Mouse (Mus musculus): ENCODE data around the gene Chn2. TPM values are rescaled to one million over a fixed set of nuclear protein-coding genes. Genes with fewer than 3 reads are reported as not detected.

Chn2 gene
- polyA plus RNA-seq, 1 experiment from 2014 or later, result 6.2 TPM

DNA sequence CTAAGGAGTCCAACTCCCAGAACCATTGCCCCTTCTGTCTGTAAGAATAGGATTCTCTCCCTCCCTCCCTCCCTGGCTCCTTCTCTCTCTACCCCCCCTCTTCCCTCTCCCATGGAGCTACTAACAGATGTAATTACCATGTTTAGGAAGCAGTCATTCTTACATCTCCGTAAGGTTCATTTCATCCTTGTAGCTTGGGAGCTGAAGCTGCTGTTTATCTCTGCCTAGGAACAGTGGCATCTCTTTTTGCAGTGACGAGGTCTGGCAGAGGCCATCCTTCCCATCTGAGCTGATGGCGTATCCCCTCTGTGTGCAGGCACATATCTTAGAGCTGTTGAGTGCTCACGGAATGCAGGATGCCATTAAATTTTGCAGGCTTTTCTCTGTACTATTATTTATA, 35.1 kb downstream of the Chn2 start:
- no peak overlapping the region for H3K4me2 ChIP-seq
- ATAC-seq (replicated peaks; ENCODE audit: insufficient number of reproducible peaks, low FRiP score, low TSS enrichment), result no peak
- peaks cover 4% of the 10 kb centered on the region for H3K4me1 ChIP-seq (ENCODE audit: control insufficient read depth, insufficient read depth, low read length)
- no peaks in the 10 kb centered on the region for H3K27me3 ChIP-seq (ENCODE audit: control insufficient read depth, insufficient read depth, low read length)
- WGBS (ENCODE audit: insufficient replicate concordance), result 54% methylated on average over 4 of the region's 4 CpGs
- H3K27ac ChIP-seq (ENCODE audit: low read depth, low read length), result no peak overlapping the region
- H3K9me3 ChIP-seq (replicated peaks; ENCODE audit: control insufficient read depth, low read length), result no peaks in the 10 kb centered on the region
- H3K36me3 ChIP-seq (ENCODE audit: control insufficient read depth, insufficient read depth, low read length), result no peaks in the 10 kb centered on the region
- no peak overlapping the region for H3K9ac ChIP-seq (ENCODE audit: low read depth, low read length)
- H3K4me3 ChIP-seq (ENCODE audit: low read depth, low read length), result no peak overlapping the region

DNA sequence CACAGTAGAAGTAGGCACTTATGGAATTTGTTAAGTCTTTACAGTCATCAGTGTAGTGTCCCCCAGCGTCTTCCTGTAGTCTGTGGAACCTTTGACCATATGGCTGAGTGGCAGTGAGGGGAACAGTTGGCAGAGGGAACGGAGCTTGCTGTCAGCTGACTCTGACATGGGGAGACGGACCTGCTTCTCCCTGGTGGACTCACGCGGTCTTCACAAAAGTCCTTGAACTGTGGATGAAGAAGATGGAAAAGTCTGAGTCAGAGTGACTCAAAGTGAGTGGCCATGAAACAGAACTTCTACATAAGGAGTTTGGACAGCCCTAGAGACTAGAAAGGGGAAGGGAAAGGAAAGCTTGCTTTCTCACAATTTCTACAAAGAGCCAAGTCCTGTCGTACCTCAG, 36.1 kb downstream of the Chn2 start:
- H3K36me3 ChIP-seq (ENCODE audit: control insufficient read depth, insufficient read depth, low read length), result no peaks in the 10 kb centered on the region
- no peak overlapping the region for H3K4me3 ChIP-seq (ENCODE audit: low read depth, low read length)
- H3K4me1 ChIP-seq (ENCODE audit: control insufficient read depth, insufficient read depth, low read length), result peaks cover 4% of the 10 kb centered on the region
- no peak overlapping the region for H3K4me2 ChIP-seq
- no peaks in the 10 kb centered on the region for H3K27me3 ChIP-seq (ENCODE audit: control insufficient read depth, insufficient read depth, low read length)
- no peak for ATAC-seq (replicated peaks; ENCODE audit: insufficient number of reproducible peaks, low FRiP score, low TSS enrichment)
- H3K27ac ChIP-seq (ENCODE audit: low read depth, low read length), result no peak overlapping the region
- 80% methylated on average over 6 of the region's 6 CpGs for WGBS (ENCODE audit: insufficient replicate concordance)
- no peaks in the 10 kb centered on the region for H3K9me3 ChIP-seq (replicated peaks; ENCODE audit: control insufficient read depth, low read length)
- no peak overlapping the region for H3K9ac ChIP-seq (ENCODE audit: low read depth, low read length)

DNA sequence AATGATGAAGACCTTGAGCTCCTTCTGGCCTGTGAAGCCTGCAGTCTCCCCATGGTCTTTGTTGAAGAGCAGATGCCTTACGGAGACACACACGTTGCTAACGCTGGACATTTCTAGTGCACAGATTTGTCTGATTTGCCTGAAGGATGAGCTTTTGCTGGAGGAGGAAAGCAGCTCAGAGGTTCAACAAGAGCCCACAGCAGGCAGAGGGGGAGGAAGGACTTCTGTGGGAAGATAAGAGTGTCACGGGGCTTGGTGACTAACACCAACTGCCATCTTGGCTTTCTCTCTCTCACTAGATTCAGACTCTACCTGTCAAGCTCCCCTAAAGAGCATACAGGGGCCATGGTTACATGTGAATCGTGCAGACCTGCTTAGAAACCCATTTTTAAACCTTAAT, 37.3 kb downstream of the Chn2 start:
- Histone ChIP-seq H3K9ac (ENCODE audit: low read depth, low read length) (no peak overlapping the region), H3K4me1 (ENCODE audit: control insufficient read depth, insufficient read depth, low read length) (no peaks in the 10 kb centered on the region; the same call in 1 of the 2 replicates), H3K27ac (ENCODE audit: low read depth, low read length) (no peak overlapping the region), H3K36me3 (ENCODE audit: control insufficient read depth, insufficient read depth, low read length) (no peaks in the 10 kb centered on the region), H3K9me3 (replicated peaks; ENCODE audit: control insufficient read depth, low read length) (no peaks in the 10 kb centered on the region), H3K4me2 (no peak overlapping the region), H3K4me3 (ENCODE audit: low read depth, low read length) (no peak overlapping the region), H3K27me3 (ENCODE audit: control insufficient read depth, insufficient read depth, low read length) (no peaks in the 10 kb centered on the region)
- 80% methylated on average over 5 of the region's 5 CpGs for WGBS (ENCODE audit: insufficient replicate concordance)
- ATAC-seq (replicated peaks; ENCODE audit: insufficient number of reproducible peaks, low FRiP score, low TSS enrichment), result no peak

DNA sequence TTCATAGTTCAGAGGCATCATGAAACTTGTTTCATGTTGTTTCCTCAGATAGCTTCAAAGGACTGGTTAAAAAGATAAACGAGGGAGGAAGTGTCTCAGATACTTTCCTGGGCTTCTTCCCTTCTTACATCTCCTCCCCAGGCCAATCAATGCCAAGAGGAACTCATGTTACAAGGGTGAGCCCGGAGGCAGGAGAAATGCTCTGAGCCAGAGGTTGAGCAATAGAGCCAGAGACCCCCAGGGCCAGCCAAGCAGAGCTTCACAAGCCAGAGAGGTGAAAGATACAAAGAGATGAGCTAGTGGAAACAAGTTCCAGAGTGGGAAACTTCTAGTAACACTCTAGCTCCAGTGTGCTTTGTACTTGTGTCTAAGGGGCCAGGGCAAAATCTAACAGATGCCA, 38.9 kb downstream of the Chn2 start:
- no peak for ATAC-seq (replicated peaks; ENCODE audit: insufficient number of reproducible peaks, low FRiP score, low TSS enrichment)
- Histone ChIP-seq H3K4me2 (no peak overlapping the region), H3K4me1 (ENCODE audit: control insufficient read depth, insufficient read depth, low read length) (no peaks in the 10 kb centered on the region; the same call in 1 of the 2 replicates), H3K9me3 (replicated peaks; ENCODE audit: control insufficient read depth, low read length) (no peaks in the 10 kb centered on the region), H3K9ac (ENCODE audit: low read depth, low read length) (no peak overlapping the region), H3K36me3 (ENCODE audit: control insufficient read depth, insufficient read depth, low read length) (no peaks in the 10 kb centered on the region), H3K27ac (ENCODE audit: low read depth, low read length) (no peak overlapping the region), H3K4me3 (ENCODE audit: low read depth, low read length) (no peak overlapping the region), H3K27me3 (ENCODE audit: control insufficient read depth, insufficient read depth, low read length) (no peaks in the 10 kb centered on the region)
- 40% methylated on average over 2 of the region's 2 CpGs for WGBS (ENCODE audit: insufficient replicate concordance)

DNA sequence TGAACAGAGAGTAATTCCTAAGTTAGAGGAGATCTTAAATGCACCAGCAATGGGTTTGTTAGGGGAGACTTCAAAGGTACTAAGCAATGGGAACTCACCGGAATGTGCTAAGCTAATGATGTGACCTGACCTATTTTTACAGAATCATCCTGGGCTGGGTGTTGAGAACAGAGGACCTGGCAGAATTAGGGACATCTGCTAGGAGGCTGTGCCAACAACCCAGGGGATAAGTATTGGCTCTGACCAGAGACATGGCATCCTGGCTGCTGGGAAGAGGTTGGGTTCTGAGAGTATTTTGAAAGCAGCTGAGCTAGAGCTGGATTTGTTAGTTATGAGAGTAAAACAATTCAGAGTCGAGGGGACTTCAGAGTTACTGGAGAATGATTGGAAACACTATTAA, 40.5 kb downstream of the Chn2 start:
- Histone ChIP-seq H3K4me1 (ENCODE audit: control insufficient read depth, insufficient read depth, low read length) (peaks cover 3% of the 10 kb centered on the region; the same call in 1 of the 2 replicates), H3K4me3 (ENCODE audit: low read depth, low read length) (no peak overlapping the region), H3K9me3 (replicated peaks; ENCODE audit: control insufficient read depth, low read length) (no peaks in the 10 kb centered on the region), H3K4me2 (no peak overlapping the region), H3K27ac (ENCODE audit: low read depth, low read length) (no peak overlapping the region), H3K36me3 (ENCODE audit: control insufficient read depth, insufficient read depth, low read length) (no peaks in the 10 kb centered on the region), H3K9ac (ENCODE audit: low read depth, low read length) (no peak overlapping the region), H3K27me3 (ENCODE audit: control insufficient read depth, insufficient read depth, low read length) (no peaks in the 10 kb centered on the region)
- no peak for ATAC-seq (replicated peaks; ENCODE audit: insufficient number of reproducible peaks, low FRiP score, low TSS enrichment)
- 75% methylated on average over 2 of the region's 2 CpGs for WGBS (ENCODE audit: insufficient replicate concordance)

DNA sequence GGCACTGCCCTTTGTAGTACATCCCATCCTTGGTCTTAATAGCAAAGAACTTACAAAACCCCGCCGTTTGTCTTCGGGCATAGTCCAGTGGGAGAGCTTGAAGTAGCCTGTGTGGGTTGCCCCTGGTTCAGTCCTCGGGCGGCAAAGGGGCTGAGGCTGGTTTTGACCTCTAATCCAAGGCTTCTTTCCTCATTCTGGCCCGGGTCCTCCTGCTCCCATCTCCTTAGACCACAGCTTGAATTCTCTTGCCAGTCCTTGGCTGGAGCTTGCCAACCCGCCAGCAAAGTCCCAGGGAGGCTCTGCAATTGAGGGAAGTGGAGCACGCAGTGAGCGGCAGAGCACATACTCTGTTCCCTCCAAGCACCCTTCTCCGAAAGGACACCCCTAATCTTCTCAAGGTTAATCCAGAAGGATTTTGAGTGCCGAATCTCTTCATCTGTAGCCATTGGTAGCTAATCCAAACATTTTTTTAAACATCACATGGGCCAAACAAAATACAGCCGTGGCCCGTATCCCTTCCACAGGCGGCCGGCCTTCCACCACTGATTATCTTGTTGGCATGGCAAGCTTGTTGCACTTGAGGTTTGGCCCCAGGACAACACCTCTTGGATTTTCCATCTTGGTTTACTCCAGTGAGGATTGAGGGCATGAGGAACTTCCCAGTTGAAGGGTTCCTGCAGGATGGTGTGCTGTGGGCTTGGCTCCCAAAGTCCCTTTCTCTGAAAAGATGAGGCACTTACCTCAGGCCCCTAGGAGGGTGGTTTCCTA, 41.3 kb downstream of the Chn2 start:
- H3K4me3 ChIP-seq (ENCODE audit: low read depth, low read length), result no peak overlapping the region
- no peaks in the 10 kb centered on the region for H3K36me3 ChIP-seq (ENCODE audit: control insufficient read depth, insufficient read depth, low read length)
- WGBS (ENCODE audit: insufficient replicate concordance), result 85% methylated on average over 15 of the region's 15 CpGs
- no peak overlapping the region for H3K27ac ChIP-seq (ENCODE audit: low read depth, low read length)
- no peak overlapping the region for H3K9ac ChIP-seq (ENCODE audit: low read depth, low read length)
- H3K4me2 ChIP-seq, result no peak overlapping the region
- H3K4me1 ChIP-seq (ENCODE audit: control insufficient read depth, insufficient read depth, low read length), result peaks cover 10% of the 10 kb centered on the region; the same call in 1 of the 2 replicates
- ATAC-seq (replicated peaks; ENCODE audit: insufficient number of reproducible peaks, low FRiP score, low TSS enrichment), result no peak
- no peaks in the 10 kb centered on the region for H3K9me3 ChIP-seq (replicated peaks; ENCODE audit: control insufficient read depth, low read length)
- H3K27me3 ChIP-seq (ENCODE audit: control insufficient read depth, insufficient read depth, low read length), result no peaks in the 10 kb centered on the region

DNA sequence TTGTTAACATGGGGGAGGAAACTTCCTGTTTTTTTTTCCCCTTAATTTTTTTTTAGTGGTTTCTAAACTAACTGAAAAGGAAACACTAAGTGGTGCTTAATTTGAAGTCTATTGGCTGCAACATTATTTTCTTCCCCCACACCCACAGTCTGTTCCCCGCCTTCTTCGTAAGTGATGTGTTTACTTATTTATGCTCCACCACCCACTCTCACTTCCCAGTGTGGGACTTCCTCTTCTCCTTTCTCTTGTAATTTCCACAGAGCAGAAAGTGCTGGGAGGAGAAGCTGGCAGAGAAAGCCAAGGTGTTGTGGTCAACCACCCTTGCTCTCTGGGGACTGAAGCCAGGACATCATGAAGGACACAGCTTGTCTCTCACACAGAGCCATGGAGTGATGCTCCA, 43.2 kb downstream of the Chn2 start:
- WGBS (ENCODE audit: insufficient replicate concordance), result 81% methylated on average over 2 of the region's 2 CpGs
- Histone ChIP-seq H3K4me1 (ENCODE audit: control insufficient read depth, insufficient read depth, low read length) (peaks cover 11% of the 10 kb centered on the region; the same call in 1 of the 2 replicates), H3K4me2 (no peak overlapping the region), H3K27ac (ENCODE audit: low read depth, low read length) (no peak overlapping the region), H3K9ac (ENCODE audit: low read depth, low read length) (no peak overlapping the region), H3K27me3 (ENCODE audit: control insufficient read depth, insufficient read depth, low read length) (no peaks in the 10 kb centered on the region), H3K36me3 (ENCODE audit: control insufficient read depth, insufficient read depth, low read length) (no peaks in the 10 kb centered on the region), H3K9me3 (replicated peaks; ENCODE audit: control insufficient read depth, low read length) (no peaks in the 10 kb centered on the region), H3K4me3 (ENCODE audit: low read depth, low read length) (no peak overlapping the region)
- no peak for ATAC-seq (replicated peaks; ENCODE audit: insufficient number of reproducible peaks, low FRiP score, low TSS enrichment)

DNA sequence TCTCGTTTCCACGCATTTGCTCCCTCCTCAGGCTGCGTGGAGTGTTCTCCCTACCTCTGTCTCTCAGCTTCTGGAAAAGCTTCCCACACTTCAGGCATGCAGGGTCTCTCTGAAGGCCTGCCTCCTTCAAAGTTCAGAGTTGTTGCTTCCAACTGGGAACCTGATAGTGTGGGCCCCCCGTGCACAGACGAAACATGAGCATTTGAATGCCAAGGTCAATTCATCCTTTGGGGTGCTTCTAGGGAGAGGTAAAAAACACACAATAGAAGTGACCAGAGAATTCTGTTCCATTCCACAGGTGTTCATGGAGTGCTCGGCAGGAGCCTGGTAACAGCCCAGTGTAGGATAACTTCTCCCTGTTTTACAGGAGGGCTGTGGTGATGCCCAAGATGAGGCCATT, 44.7 kb downstream of the Chn2 start:
- Histone ChIP-seq H3K27me3 (ENCODE audit: control insufficient read depth, insufficient read depth, low read length) (no peaks in the 10 kb centered on the region), H3K9ac (ENCODE audit: low read depth, low read length) (no peak overlapping the region), H3K9me3 (replicated peaks; ENCODE audit: control insufficient read depth, low read length) (no peaks in the 10 kb centered on the region), H3K4me1 (ENCODE audit: control insufficient read depth, insufficient read depth, low read length) (peaks cover 11% of the 10 kb centered on the region; the same call in 1 of the 2 replicates), H3K4me2 (no peak overlapping the region), H3K4me3 (ENCODE audit: low read depth, low read length) (no peak overlapping the region), H3K27ac (ENCODE audit: low read depth, low read length) (no peak overlapping the region), H3K36me3 (ENCODE audit: control insufficient read depth, insufficient read depth, low read length) (no peaks in the 10 kb centered on the region)
- 80% methylated on average over 6 of the region's 6 CpGs for WGBS (ENCODE audit: insufficient replicate concordance)
- no peak for ATAC-seq (replicated peaks; ENCODE audit: insufficient number of reproducible peaks, low FRiP score, low TSS enrichment)

DNA sequence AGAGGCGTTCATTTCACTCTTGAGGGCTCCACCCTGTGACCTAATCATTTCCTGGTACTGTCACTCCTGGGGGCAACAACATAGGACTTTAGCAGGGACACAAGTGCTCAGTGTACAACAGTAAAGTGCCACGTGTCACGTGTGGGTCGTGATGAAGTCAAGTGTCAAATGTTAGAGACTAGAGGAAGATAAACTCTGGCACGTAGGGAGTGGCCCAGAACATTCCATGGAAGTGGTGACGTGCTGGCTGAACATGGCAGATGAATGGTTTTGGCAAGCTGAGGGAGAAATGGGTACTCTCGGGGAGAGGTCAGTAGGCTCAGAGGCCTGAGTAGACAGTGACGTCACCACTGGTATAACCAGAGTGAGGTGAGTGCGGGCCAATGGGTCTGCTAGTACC, 45.7 kb downstream of the Chn2 start:
- H3K27ac ChIP-seq (ENCODE audit: low read depth, low read length), result no peak overlapping the region
- no peak overlapping the region for H3K9ac ChIP-seq (ENCODE audit: low read depth, low read length)
- H3K4me3 ChIP-seq (ENCODE audit: low read depth, low read length), result no peak overlapping the region
- peaks cover 11% of the 10 kb centered on the region; the same call in 1 of the 2 replicates for H3K4me1 ChIP-seq (ENCODE audit: control insufficient read depth, insufficient read depth, low read length)
- H3K9me3 ChIP-seq (replicated peaks; ENCODE audit: control insufficient read depth, low read length), result no peaks in the 10 kb centered on the region
- no peak overlapping the region for H3K4me2 ChIP-seq
- no peaks in the 10 kb centered on the region for H3K27me3 ChIP-seq (ENCODE audit: control insufficient read depth, insufficient read depth, low read length)
- H3K36me3 ChIP-seq (ENCODE audit: control insufficient read depth, insufficient read depth, low read length), result no peaks in the 10 kb centered on the region
- no peak for ATAC-seq (replicated peaks; ENCODE audit: insufficient number of reproducible peaks, low FRiP score, low TSS enrichment)
- 49% methylated on average over 9 of the region's 9 CpGs for WGBS (ENCODE audit: insufficient replicate concordance)

Measured in heart, embryonic 11.5 days (tissue).